Mouse (Mus musculus): Measurements from ENCODE around the gene Gm45261. TPM values are rescaled to one million over a fixed set of nuclear protein-coding genes. Genes with fewer than 3 reads are reported as not detected.

Gm45261 gene
- total RNA-seq (2015; ENCODE audit: low replicate concordance) (not detected in 2 replicates), total RNA-seq (2017; ENCODE audit: low replicate concordance) (not detected in 2 replicates)

DNA sequence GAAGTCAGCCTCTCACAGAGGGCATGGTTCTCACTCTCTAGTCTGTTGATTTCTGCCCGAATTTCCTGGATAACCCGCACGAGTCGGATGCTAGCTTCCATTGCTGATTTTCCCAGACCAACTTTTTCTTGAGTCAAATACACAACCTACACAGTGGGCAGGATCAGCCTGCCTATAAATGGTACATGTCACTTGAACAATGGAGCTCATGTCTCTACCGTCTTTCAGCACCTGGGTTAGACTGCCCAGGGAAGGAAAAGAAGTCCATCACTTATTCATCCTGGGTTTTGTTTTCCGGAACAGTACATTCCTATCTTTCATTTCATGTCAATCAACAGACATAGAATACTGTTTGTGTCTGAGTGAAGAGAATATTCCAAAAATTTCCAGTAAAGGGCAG, at the start of gene Gm45261:
Gene Gm45261 (minus strand): TSS at position 101 of the 400 bp plus-strand sequence.
- ATAC-seq (replicated peaks; ENCODE audit: low FRiP score, poor library complexity, severe bottlenecking), result no peak

DNA sequence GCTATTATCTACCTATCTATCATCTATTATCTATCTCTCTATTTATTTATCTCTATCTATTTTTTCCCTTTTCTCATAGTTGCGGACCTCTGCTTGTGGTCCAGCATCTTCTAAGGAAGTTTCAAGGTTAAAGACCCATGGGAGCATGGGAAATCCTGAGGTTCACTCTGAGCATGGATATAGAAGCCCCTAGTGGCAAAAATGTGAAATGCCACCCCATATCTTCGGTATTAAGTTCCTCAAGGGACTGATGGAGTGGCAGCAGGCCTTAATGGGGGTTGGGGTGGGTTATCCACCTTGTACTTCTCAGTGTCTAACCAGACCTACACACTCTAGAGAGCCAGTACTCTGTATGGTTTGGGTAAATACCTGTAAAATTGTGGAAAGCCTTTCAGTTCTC, 43.5 kb upstream of the Gm45261 start:
- no peak for ATAC-seq (replicated peaks; ENCODE audit: low FRiP score, poor library complexity, severe bottlenecking)

DNA sequence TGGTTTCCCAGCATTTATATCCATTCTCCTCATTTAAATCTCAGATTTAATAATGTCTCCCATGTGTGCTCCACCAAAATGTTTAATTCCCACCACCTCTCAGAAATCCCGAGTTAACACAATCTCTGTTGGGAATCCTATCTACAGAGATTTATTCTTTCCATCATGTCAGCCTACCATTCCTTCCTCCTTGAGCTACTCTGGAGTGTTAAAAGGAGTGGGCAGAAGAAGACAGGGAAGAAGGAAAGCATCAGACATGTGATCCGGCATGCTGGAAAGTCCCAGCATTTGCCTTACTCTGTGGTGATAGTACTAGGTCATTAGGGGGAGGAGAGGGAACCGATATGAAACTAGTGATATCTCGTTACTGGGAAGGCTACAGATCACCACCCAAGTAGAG, 42.8 kb upstream of the Gm45261 start:
- ATAC-seq (replicated peaks; ENCODE audit: low FRiP score, poor library complexity, severe bottlenecking), result no peak

DNA sequence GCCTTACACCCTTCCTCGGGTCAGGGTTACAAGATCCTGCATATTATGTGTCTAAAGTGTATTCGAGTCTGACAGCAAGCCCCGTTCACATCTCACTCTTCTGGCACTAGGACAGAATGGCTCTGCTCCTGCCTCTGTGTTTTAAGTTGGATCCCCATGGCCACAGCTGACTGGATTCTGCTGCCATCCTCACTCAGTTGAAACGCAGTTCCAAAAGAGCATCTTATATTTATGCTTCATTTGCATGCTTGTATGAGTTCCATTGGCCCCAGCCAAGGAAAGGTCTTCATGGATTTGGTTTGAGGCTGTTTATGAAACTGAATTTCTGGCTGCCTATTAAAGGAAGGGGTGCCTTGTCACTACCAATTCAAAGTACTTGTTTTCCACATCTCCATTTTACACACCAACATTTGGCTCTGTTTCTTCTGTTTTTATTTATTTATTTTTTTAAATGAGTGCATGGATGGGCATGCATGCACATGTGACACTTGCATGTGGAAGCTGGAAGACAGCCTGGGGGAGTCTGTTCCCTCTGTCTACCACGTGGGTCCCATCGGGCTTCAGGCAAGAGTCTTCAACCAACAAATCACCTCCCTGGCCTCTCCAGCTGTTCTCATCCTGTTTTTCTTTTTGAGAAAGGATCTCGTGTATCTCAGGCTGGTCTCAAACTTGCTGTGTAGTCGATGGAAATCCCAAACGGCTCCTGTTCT, 41.4 kb upstream of the Gm45261 start:
- no peak for ATAC-seq (replicated peaks; ENCODE audit: low FRiP score, poor library complexity, severe bottlenecking)

DNA sequence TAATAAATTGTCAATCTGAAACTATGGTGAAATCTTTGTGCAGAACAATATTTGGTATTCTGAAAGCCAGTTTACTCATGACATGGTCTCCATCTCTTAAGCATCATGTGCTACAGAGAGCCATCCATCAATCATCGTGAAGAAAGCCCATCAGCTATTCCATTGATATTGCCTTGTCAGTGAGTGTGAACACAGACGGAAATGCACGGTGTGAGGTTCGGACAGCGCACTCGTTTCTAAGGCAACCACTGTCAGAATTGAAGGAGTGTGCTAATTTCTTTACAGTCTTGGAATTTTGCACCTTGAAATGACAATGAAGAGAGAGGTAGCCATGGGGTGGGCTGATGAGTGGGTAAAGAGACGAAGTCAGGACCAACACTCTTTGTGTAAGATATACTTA, 38.0 kb upstream of the Gm45261 start:
- ATAC-seq (replicated peaks; ENCODE audit: low FRiP score, poor library complexity, severe bottlenecking), result no peak

DNA sequence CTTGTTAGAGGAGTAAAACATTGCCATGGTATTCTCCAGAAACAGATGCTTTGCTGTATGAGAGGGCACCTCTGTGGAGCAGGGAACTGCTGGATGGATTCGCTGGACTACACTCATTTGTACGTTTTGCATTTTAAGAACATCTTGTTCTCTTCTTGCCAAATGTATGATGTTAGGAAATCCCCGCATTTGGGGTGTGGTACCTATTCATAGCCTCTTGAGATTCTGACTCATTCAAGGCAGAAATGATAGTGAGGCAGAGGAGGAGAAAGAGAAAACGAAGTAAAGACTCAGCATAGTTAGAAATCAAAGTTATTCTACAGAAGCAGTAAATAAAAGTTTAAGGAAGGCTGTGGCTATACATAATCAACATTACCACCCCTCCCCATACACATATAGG, 35.1 kb upstream of the Gm45261 start:
- ATAC-seq (replicated peaks; ENCODE audit: low FRiP score, poor library complexity, severe bottlenecking), result no peak

DNA sequence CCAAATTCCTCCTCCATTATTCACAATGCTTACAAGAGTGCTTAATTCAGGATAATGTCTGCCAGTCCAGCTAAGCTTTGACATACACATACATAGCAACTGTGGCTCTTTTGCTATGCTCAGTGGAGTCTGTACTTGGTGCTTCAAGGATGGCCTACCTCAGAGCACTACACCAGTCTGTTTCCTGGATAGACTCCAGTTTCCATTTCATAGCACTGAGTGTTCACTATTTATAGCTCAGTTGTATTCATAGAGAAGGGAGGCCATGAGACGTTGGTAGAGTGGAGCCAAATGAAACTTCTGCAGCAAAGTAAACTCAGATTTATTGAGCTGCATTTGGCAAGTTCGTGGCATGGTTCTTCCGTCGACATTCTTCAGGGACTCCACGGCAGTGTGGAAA, 22.2 kb upstream of the Gm45261 start:
- no peak for ATAC-seq (replicated peaks; ENCODE audit: low FRiP score, poor library complexity, severe bottlenecking)

DNA sequence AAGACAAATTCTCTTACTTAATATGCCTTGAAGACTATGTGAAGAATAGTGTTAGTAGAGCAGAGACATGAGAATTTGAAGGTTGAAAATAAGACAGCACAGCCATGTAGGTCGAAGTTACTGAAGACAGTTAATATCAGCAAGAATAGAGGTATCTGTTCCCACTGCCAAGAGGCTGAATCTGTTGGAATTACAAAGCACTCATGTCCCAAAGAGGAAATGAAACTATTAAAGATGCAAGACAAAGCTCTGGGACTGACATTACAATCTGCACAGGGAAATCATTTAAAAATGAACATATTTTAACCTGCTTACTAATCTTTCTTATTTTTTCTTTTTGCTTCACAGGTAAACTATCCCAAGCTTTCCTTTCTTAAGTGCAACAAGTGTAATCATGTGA, 13.7 kb upstream of the Gm45261 start:
- ATAC-seq (replicated peaks; ENCODE audit: low FRiP score, poor library complexity, severe bottlenecking), result no peak

DNA sequence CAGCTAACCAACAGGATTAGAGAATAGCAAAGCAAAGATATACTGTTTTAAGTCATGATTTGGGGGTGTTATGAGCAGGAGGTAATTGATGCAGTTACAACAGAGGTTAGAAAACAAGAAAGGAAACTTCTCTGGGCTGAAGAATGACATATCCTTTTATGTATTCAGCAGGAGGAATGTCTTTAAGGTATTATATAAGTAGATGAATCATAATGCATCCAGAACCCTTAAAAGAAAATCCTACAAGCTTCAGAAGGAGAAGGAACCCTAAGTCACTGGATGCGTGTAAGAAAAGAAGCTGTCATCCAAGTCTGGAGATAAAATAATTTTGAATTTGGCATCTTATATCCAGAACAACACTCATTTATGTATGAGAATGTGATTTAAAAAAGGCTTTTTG, 11.1 kb upstream of the Gm45261 start:
- ATAC-seq (replicated peaks; ENCODE audit: low FRiP score, poor library complexity, severe bottlenecking), result no peak

DNA sequence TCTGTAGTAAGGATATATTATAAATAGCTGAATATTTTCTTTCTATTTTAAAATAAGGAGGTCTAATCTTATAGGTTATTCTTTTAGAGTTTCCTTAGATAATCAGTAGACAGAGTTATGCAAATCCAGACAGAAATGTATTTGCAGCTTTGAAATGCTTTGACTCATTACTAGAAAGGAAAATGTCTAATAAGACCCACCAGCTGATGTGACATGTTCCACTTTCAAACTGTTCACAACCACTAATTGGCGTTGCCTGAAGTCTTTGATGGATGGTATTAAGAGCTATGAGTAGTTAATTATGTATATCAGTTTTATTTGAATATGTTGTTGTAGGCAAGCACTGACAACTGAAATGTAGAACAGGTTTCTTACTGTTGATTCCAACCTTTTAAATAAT, 1.3 kb downstream of the Gm45261 start:
- ATAC-seq (replicated peaks; ENCODE audit: low FRiP score, poor library complexity, severe bottlenecking), result no peak

DNA sequence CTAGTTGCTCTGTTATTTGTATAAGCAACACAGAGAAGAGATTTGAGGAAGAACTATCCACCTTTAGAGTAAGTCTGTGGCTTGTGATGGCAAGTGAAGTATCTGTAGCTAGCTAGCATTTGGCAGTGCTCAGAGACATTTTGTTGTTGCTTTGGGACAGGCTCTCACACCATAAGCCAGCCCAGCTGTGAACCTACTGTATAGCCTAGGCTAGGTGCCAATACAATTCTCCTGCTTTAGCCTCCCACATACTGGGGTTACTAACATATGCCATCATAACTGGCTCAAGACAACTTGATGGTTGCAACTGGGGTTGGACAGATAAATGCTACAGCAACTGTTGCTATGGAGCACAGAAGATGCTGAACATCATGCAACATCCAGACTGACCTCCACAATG, 1.8 kb downstream of the Gm45261 start:
- ATAC-seq (replicated peaks; ENCODE audit: low FRiP score, poor library complexity, severe bottlenecking), result no peak

DNA sequence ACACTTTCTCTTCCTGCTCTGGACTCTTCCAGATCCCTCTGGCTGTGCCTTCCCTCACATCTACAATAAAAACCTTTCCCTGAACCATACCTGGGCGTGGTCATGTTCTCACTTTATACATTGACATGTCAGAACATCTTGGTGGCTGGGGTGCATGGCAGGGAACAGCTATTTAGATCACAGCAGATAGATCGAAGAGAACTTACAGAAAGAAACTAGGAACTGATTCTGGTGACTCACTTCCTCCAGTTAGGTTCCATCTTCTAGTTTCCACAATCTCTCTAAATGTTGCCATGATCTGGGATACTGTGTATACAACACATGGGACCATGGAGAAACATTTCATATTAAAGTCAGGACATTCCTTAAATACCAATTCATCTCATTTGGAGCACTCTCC, 7.3 kb downstream of the Gm45261 start:
- no peak for ATAC-seq (replicated peaks; ENCODE audit: low FRiP score, poor library complexity, severe bottlenecking)

DNA sequence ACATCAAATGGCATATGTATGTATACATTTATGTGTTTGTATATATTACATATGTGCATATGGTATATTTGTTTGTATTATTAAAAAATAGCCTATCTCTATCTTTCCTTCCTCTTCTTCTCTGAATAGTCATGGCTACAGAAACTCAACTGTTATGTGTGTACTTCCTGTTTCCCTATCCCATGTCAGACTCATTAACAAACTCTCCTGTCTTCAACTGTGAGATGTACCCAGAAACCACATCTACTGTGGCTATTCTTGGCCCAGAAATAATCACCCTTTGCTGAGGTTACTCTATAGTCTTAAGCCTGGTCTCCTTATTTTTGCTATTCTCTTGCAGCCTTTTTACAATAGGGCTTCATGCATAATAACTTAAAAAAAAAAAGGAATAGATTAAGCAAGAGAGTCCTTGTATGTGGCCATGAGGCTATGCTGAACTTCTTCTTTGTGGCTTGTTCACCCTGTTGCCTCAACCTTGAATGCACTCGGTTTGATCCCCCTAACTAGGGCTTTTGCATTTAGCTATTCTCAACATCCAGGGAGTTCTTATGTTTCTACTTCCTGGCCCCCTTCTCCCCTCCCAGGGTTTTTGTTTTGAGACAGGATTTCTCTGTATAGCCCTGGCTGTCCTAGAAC, 9.2 kb downstream of the Gm45261 start:
- ATAC-seq (replicated peaks; ENCODE audit: low FRiP score, poor library complexity, severe bottlenecking), result no peak

DNA sequence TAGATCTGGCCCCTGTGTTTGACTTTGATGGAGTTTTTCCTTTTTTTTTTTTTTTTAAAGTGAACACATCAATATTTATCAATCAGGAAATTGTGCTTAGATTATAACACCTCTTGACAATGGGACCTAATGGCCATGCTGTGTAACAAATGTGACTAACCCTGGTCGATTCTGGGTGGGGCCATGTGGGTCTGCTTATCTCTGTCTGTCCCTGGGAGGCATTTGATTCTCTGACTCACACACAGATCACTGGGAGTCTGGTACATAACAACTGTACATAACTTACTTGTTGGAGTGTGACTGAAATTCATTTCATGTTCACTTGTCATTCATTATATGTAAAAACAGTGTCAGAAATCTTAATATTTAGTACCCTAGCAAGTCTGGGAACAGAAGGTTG, 13.7 kb downstream of the Gm45261 start:
- ATAC-seq (replicated peaks; ENCODE audit: low FRiP score, poor library complexity, severe bottlenecking), result no peak

DNA sequence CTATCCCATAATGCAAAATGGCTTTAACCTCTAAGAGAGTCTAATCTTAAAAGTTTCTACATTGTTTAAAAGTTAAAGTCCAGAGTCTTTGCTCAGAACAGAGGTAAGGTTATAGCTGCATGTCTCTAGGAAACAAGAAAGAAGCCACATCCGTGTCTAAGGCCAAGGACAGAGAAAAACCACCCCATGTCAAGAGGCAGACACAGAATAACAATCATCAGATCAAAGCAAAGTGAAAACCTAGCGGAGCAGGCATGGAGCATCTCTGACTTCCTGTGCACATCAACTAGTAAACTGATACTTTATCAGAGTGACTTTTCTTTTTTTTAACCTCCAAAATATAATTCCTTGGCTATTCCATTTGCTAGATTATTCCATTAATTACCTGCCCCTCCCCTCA, 20.3 kb downstream of the Gm45261 start:
- no peak for ATAC-seq (replicated peaks; ENCODE audit: low FRiP score, poor library complexity, severe bottlenecking)

DNA sequence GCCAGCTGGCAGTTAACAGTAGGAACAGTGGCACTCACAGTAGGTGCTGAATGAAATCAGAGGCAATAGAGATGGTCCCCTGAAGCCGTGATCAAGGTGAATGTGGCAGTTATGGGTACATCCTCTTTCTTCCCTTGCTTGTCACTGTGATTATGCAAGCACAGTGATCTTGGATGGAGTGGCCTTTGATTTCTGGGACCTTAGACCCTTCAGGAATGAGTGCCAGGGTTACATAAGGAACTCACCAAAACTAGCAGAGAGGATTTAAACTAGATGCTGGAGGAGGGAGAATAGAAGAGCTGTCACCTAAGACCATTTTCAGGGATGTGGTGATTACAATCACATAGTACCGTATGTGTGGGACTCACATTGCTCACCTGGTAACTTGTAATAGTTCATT, 22.7 kb downstream of the Gm45261 start:
- ATAC-seq (replicated peaks; ENCODE audit: low FRiP score, poor library complexity, severe bottlenecking), result no peak

DNA sequence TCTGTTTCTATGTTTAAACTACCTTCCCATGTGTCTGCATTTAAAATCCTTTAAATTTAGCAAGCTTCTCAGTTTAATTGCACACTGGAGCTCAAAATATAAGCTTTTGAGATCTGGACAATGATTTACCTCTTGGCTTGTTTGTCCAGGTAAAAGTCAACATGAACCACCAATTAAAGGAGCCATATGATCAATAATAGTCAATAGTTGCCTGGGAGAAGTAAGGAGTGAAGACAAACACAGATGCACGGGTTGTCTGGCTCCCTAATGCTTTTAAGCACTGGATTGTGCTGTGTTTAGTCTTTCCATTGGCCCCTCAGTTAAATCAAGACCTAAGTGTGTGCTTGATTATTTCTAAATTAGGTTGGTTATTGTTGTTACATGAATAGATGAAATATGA, 33.3 kb downstream of the Gm45261 start:
- ATAC-seq (replicated peaks; ENCODE audit: low FRiP score, poor library complexity, severe bottlenecking), result no peak

DNA sequence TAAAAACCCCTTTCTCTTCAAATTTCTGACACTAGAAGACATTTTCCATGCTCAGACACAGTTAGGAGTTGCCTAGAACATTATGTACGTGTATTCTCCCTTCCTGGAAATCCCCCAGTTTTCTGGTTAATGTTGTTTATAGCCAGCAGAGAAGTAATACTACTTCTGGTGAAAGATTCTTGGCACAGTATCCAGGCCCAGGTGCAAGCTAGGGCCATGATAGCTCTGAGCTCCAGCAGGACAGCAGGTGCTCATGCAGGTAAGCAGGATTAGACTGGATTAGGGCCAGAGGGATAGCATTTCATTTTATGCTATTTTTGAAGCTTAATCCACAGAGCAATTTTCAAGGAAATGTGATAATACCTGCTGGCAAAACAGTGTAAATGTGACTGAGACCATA, 33.8 kb downstream of the Gm45261 start:
- no peak for ATAC-seq (replicated peaks; ENCODE audit: low FRiP score, poor library complexity, severe bottlenecking)

DNA sequence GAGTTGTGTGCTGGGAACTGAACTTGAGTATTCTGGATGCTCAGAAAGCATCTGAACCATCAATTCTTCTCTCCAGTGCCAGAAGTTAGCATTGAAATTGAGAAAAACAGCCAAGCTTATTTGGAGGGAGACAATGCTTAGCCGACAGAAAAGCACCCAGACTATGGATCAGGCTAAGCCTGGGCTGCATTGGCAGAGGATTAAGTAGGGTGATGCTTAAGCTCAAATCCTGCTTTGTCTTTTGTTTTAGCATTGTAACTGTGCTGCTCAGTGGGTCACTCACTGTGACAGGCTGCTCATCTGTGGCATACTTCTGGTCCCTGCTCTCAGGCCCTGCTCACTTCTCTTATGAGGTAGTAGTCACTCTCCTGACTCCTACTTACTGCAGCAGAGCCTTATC, 36.6 kb downstream of the Gm45261 start:
- ATAC-seq (replicated peaks; ENCODE audit: low FRiP score, poor library complexity, severe bottlenecking), result no peak

DNA sequence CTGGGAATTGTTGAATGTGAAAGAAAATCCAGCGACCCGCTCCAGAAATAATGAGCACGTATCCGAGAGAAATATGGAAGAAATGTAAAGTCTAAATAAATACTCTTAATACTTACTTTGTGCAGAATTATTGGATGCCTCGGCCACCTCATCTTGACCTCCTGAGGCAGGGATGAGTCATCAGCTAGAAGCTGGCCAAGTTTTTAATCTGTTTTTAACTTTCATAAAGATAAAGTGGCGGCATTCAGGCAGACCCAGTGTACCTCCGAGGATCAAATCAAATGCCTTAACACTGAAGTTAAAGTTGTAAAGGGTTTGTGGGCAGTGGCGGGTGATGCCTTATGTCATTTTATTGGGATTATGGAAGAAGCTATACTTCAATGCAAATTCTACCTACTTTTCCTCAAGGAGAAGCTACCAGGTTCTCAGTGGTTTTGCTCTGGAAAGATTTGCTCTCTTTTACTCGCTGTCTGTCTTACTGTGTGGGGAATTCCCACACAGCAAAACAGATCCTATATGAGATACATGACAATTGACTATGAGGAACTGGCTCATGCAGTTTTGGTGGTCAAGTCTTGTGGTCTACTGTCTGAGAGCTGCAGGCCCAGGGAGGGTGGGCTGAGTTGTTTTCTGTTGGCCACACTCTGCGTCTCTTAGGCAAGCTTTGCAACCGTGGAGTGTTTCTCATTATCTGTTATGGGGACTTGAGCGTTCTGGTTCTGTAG, 42.8 kb downstream of the Gm45261 start:
- ATAC-seq (replicated peaks; ENCODE audit: low FRiP score, poor library complexity, severe bottlenecking), result no peak

DNA sequence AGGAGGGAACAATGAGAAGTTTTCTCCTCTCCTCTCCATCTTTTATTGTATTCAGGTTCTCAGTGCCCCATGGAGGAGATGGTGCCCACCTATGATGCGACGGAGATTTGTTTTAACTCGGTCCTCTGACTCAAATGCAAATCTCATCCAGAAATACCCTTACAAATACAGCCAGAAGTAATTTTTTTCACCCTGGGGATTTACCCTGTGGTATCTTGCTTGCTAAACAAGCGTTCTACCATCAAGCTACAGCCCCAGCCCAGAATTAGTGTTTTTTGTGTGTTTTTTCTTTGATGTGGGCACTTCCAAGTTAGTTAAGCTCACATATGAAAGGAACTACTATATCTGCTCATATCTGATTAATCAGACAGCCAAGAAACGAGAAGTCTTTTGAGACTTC, 44.9 kb downstream of the Gm45261 start:
- ATAC-seq (replicated peaks; ENCODE audit: low FRiP score, poor library complexity, severe bottlenecking), result no peak

Data from erythroblast, adult 5-6 weeks (primary cell).